Mouse (Mus musculus): ENCODE measurements around the gene Agbl4. TPM values are rescaled to one million over a fixed set of nuclear protein-coding genes. Genes with fewer than 3 reads are reported as not detected.

The Agbl4 gene
- total RNA-seq, 2 experiments from 2014 or later = 12.5 to 13.0 TPM

- no peak for DNase-seq (ENCODE audit: extremely low spot score in 1 of 2, low spot score in 2 of 2)
- intact Hi-C loops (cut with DNase I) = no loop called here
These were observed 1023.5 kb downstream of the Agbl4 start for GRCm38 (mm10) chr4:111420955-111421354.

- no peak for DNase-seq (ENCODE audit: extremely low spot score in 1 of 2, low spot score in 2 of 2)
- intact Hi-C loops (cut with DNase I) = no loop called here
These were observed 1024.3 kb downstream of the Agbl4 start for GRCm38 (mm10) chr4:111421785-111422184.

GRCm38 (mm10) chr4:111424371-111424950, 1027.0 kb downstream of the Agbl4 start:
- intact Hi-C loops (cut with DNase I) = no loop called here
- DNase-seq (ENCODE audit: extremely low spot score in 1 of 2, low spot score in 2 of 2) = no peak

- DNase-seq (ENCODE audit: extremely low spot score in 1 of 2, low spot score in 2 of 2) = no peak
- intact Hi-C loops (cut with DNase I) = no loop called here
These were observed 1027.7 kb downstream of the Agbl4 start for GRCm38 (mm10) chr4:111425170-111425569.

- intact Hi-C loops (cut with DNase I) = no loop called here
- DNase-seq (ENCODE audit: extremely low spot score in 1 of 2, low spot score in 2 of 2) = no peak
These were observed 1033.7 kb downstream of the Agbl4 start for GRCm38 (mm10) chr4:111431186-111431585.

- intact Hi-C loops (cut with DNase I) = no loop called here
- no peak for DNase-seq (ENCODE audit: extremely low spot score in 1 of 2, low spot score in 2 of 2)
These were observed 1034.6 kb downstream of the Agbl4 start for GRCm38 (mm10) chr4:111432013-111432412.

GRCm38 (mm10) chr4:111432417-111432816, 1035.0 kb downstream of the Agbl4 start:
- intact Hi-C loops (cut with DNase I) = no loop called here
- DNase-seq (ENCODE audit: extremely low spot score in 1 of 2, low spot score in 2 of 2) = no peak

- intact Hi-C loops (cut with DNase I) = no loop called here
- DNase-seq (ENCODE audit: extremely low spot score in 1 of 2, low spot score in 2 of 2) = no peak
These were observed 1044.2 kb downstream of the Agbl4 start for GRCm38 (mm10) chr4:111441709-111442108.

- intact Hi-C loops (cut with DNase I) = no loop called here
- peak; percentile 45 to 60 for DNase-seq (ENCODE audit: extremely low spot score in 1 of 2, low spot score in 2 of 2)
These were observed 1045.2 kb downstream of the Agbl4 start for GRCm38 (mm10) chr4:111442435-111443238.

- DNase-seq (ENCODE audit: extremely low spot score in 1 of 2, low spot score in 2 of 2) = no peak
- intact Hi-C loops (cut with DNase I) = no loop called here
These were observed 1046.6 kb downstream of the Agbl4 start for GRCm38 (mm10) chr4:111443906-111444615.

- no peak for DNase-seq (ENCODE audit: extremely low spot score in 1 of 2, low spot score in 2 of 2)
- intact Hi-C loops (cut with DNase I) = no loop called here
These were observed 1047.2 kb downstream of the Agbl4 start for GRCm38 (mm10) chr4:111444616-111445160.

- DNase-seq (ENCODE audit: extremely low spot score in 1 of 2, low spot score in 2 of 2) = no peak
- intact Hi-C loops (cut with DNase I) = no loop called here
These were observed 1050.5 kb downstream of the Agbl4 start for GRCm38 (mm10) chr4:111447918-111448317.

GRCm38 (mm10) chr4:111448586-111448985, 1051.1 kb downstream of the Agbl4 start:
- intact Hi-C loops (cut with DNase I) = no loop called here

GRCm38 (mm10) chr4:111449442-111450199, 1052.2 kb downstream of the Agbl4 start:
- intact Hi-C loops (cut with DNase I) = no loop called here
- DNase-seq (ENCODE audit: extremely low spot score in 1 of 2, low spot score in 2 of 2) = no peak

More at GRCm38 (mm10) chr4:111448586-111448985, 1051.1 kb downstream of the Agbl4 start:
- DNase-seq (ENCODE audit: extremely low spot score in 1 of 2, low spot score in 2 of 2) = no peak

- intact Hi-C loops (cut with DNase I) = no loop called here
- DNase-seq (ENCODE audit: extremely low spot score in 1 of 2, low spot score in 2 of 2) = no peak
These were observed 1053.9 kb downstream of the Agbl4 start for GRCm38 (mm10) chr4:111451283-111451918.

- intact Hi-C loops (cut with DNase I) = no loop called here
- DNase-seq (ENCODE audit: extremely low spot score in 1 of 2, low spot score in 2 of 2) = no peak
These were observed 1054.7 kb downstream of the Agbl4 start for GRCm38 (mm10) chr4:111452192-111452591.

- intact Hi-C loops (cut with DNase I) = no loop called here
- DNase-seq (ENCODE audit: extremely low spot score in 1 of 2, low spot score in 2 of 2) = no peak
These were observed 1055.8 kb downstream of the Agbl4 start for GRCm38 (mm10) chr4:111453275-111453674.

- no peak for DNase-seq (ENCODE audit: extremely low spot score in 1 of 2, low spot score in 2 of 2)
- intact Hi-C loops (cut with DNase I) = no loop called here
These were observed 1058.2 kb downstream of the Agbl4 start for GRCm38 (mm10) chr4:111455621-111456020.

Measured in left cerebral cortex, postnatal 10 days (tissue).